Mouse (Mus musculus) heart, adult 2 months (tissue): Measurements from ENCODE around the gene Frmpd1.

ENCODE experiments used
- CTCF ChIP-seq: fragments of 200-600 bp; IDR thresholded peaks from 2 replicates; pipeline ENCODE4 v1.8.1; 2022; ENCODE audit warnings: antibody characterized with exemption, mild to moderate bottlenecking, moderate library complexity
- EP300 ChIP-seq: fragments of 200-500 bp; IDR thresholded peaks from 2 replicates; pipeline ENCODE4 v1.6.1; 2011; ENCODE audit warnings: low read depth, low read length, control low read depth; ENCODE audit not compliant: insufficient read depth
- POLR2A ChIP-seq: fragments of 200-500 bp; IDR thresholded peaks from 2 replicates; pipeline ENCODE4 v1.6.1; 2011; ENCODE audit warnings: mild to moderate bottlenecking, low read depth, low read length, control low read depth; ENCODE audit not compliant: insufficient read depth

DNA sequence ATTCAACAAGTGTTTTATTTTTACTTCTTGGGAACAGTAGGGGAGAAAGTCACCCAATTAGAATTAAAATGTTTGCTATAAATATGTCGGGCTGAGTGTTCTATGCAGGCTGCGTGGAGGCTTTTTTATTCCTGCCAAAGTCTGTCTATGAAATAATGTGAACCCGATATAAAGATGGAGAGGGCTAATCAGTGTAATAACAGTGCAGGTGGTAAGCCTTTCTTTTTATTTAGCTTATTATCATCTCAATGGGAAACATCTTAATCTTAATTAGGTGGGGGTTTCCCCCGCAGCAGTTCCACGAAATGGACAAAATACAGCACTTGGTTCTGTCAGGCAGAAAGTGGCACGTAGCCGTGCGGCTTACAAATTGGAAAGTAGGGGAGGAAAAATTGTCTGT lies 66.6 kb downstream of the Frmpd1 start:
- TF ChIP-seq CTCF (no peak), POLR2A (no peak), EP300 (no peak)
